Mouse (Mus musculus) spleen, adult 2 months (tissue): ENCODE results near the gene Gm49321.

ENCODE experiments used
- CTCF ChIP-seq: fragments of 200-500 bp; IDR thresholded peaks from 2 replicates; pipeline ENCODE4 v1.5.1; 2011; ENCODE audit warnings: mild to moderate bottlenecking, inconsistent platforms; ENCODE audit not compliant: insufficient read depth, insufficient read length, insufficient replicate concordance; ENCODE audit errors: extremely low read depth
- POLR2A ChIP-seq: fragments of 200-500 bp; IDR thresholded peaks from 2 replicates; pipeline ENCODE4 v1.6.1; 2011; ENCODE audit warnings: low read depth, low read length, inconsistent platforms

GRCm38 (mm10) chr12:73978144-73978543 lies 40.7 kb downstream of the Gm49321 start:
- TF ChIP-seq CTCF = no peak
- no peak for TF ChIP-seq POLR2A
